Mouse (Mus musculus) 3134 (cell line): ENCODE measurements around the gene Oxgr1.

Experiments used
- DNase-seq: peaks from one replicate; pipeline ENCODE4 v3.0.0-alpha.2; 2011; ENCODE audit warnings: low spot score; ENCODE audit not compliant: insufficient read length; ENCODE audit errors: extremely low read depth

The Oxgr1 gene

DNA sequence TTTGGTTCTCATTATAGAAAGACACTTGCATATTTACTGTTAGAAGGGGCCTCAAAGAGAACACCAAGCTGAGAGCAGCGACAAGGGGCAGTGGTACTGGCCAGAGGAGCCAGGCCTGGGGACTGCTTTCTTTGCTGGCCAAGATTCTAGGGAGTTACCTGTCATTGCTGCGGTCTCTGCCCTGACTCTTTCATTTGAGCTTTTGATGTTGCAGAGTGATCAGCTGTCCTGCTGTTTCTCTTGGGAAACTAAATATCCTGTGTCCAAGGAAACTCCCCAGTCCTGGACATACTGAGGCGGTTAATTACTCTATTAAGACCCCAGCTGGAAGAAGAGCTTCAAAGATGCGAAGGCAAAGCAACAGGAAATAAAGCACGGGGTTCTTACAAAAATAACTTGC lies 60.9 kb downstream of the Oxgr1 start:
- no peak for DNase-seq

DNA sequence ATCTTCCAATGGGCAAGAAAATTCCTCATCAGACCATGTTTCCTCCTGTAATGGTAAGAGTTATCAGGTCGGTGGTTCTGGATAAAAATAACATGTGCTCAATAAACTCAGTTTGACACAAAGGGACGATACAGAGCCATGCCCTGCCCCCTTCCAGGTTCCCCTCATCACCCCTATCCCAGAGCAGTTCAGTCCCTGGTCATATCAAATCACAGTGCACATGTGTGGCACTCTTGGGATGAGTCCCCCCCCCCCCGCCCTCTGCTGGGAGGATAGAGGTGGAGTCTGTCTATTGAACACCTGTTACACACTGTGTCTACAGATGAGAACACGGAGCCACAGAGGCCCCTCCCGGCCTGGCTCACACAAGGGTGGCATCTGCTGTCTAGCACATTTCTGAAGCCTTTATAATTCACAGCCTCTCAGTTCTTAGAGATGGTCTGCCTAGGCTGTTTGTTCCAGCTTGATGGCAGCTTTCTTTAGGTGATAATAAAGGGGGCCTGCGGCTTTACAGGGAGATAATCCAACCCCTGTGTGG lies 61.5 kb downstream of the Oxgr1 start:
- no peak for DNase-seq
